Mouse (Mus musculus) stomach, embryonic 16.5 days (tissue): Measurements from ENCODE around the gene Fads1. TPM values are rescaled to one million over a fixed set of nuclear protein-coding genes. Genes with fewer than 3 reads are reported as not detected.

ENCODE experiments used
- ATAC-seq: fragments of 200-750 bp; cut with Nextera tagmentation; 2 replicates; pipeline ENCODE4 v1.8.0; 2017; ENCODE audit warnings: moderate number of reproducible peaks, moderate TSS enrichment; ENCODE audit not compliant: insufficient read depth, low FRiP score
- H3K27ac ChIP-seq: fragments of 300-500 bp; sonication (generic); 2 replicates; pipeline ENCODE4 v1.5.1; 2014; ENCODE audit warnings: low read length
- H3K27me3 ChIP-seq: fragments of 300-500 bp; sonication (generic); 2 replicates; pipeline ENCODE4 v1.6.1; 2014; ENCODE audit warnings: low read length, control low read depth, mixed read lengths; ENCODE audit not compliant: control insufficient read depth, insufficient read depth
- H3K36me3 ChIP-seq: fragments of 300-500 bp; sonication (generic); 2 replicates; pipeline ENCODE4 v1.6.1; 2014; ENCODE audit warnings: low read length; ENCODE audit not compliant: control insufficient read depth, insufficient read depth
- H3K4me1 ChIP-seq: fragments of 300-500 bp; sonication (generic); 2 replicates; pipeline ENCODE4 v1.6.1; 2014; ENCODE audit warnings: low read length, control low read depth, mixed read lengths; ENCODE audit not compliant: control insufficient read depth, insufficient read depth
- H3K4me2 ChIP-seq: fragments of 300-500 bp; sonication (generic); 2 replicates; pipeline ENCODE4 v1.6.1; 2014; ENCODE audit warnings: low read depth, low read length, mixed read lengths
- H3K4me3 ChIP-seq: fragments of 300-500 bp; sonication (generic); replicated peaks from 2 replicates; pipeline ENCODE4 v1.5.1; 2014; ENCODE audit warnings: mild to moderate bottlenecking, low read length
- H3K9ac ChIP-seq: fragments of 300-500 bp; sonication (generic); 2 replicates; pipeline ENCODE4 v1.6.1; 2014; ENCODE audit warnings: low read length
- H3K9me3 ChIP-seq: fragments of 300-500 bp; sonication (generic); replicated peaks from 2 replicates; pipeline ENCODE4 v1.6.1; 2016; ENCODE audit warnings: low read length, control low read depth; ENCODE audit not compliant: control insufficient read depth
- WGBS: fragments of 180-500 bp; shearing (Covaris S2); extraction: QIAGEN DNeasy Blood & Tissue Kit; methylation state at CpG from one replicate; pipeline ENCODE4 v1.1.7; 2014; 5-methylcytosine and 5-hydroxymethylcytosine counted together
- polyA plus RNA-seq: library from polyadenylated mRNA; unstranded; fragments of >200 nt; fragmentation: Nextera tagmentation; extraction: Ambion mirVana; gene quantifications from 2 replicates; pipeline ENCODE4 v1.2.1, GENCODE M21; 2015

The Fads1 gene
- polyA plus RNA-seq, 1 experiment from 2014 or later, result 107 TPM

DNA sequence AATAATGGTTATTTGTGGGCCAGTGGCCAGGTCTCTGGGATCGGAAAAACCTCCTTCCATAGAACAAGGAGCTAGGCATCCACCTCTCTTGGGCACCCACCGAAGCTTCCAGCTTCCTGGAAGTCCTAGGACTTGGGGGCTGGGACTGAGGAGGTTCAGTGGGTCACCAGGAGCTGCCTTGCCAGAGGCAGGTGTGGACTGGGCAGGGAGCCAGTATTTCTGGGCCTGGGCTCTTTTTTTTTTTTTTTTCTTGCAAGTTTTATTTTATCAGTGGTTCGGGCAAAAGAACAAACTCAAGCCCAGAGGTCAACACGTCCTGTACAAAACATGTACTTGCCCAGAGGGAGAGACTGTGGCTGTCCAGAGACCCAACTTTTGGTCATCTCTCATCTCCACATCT is 43.1 kb downstream of the Fads1 start:
- Histone ChIP-seq H3K4me2 (peak overlapping the region; percentile 49), H3K27me3 (no peaks in the 10 kb centered on the region), H3K36me3 (no peaks in the 10 kb centered on the region), H3K9me3 (no peaks in the 10 kb centered on the region), H3K4me3 (no peak overlapping the region), H3K9ac (peak overlapping the region; percentile 68; the same call in 1 of the 2 replicates), H3K4me1 (peaks cover 30% of the 10 kb centered on the region), H3K27ac (peak overlapping the region; percentile 87)
- ATAC-seq, result no peak; the same call in 1 of the 2 replicates
- WGBS, result 32% methylated on average over 4 of the region's 4 CpGs

DNA sequence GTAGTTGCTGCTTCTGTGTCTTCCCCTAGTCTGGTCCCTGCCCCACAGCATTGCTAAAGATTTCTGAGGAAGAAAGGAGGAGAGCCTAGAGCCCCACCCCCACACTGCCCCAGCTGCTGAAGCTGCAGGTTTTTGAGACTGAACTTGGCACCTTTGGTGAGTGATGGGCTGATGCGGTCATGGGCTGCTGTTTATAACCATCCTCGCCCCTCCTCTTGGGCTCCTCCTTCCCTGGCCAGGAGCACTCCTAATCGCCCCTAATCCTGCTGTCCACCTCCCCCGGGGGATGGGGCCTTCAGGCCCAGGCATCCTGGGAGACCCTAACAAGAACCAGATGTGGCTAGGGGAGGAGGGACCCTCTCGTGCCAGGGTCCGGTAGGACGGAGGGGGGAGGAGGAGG is 48.3 kb downstream of the Fads1 start:
- Histone ChIP-seq H3K27ac (peak overlapping the region; percentile 38; the same call in 1 of the 2 replicates), H3K4me2 (no peak overlapping the region), H3K4me1 (peaks cover 11% of the 10 kb centered on the region), H3K4me3 (no peak overlapping the region), H3K9me3 (no peaks in the 10 kb centered on the region), H3K27me3 (no peaks in the 10 kb centered on the region), H3K9ac (peak overlapping the region; percentile 23; the same call in 1 of the 2 replicates), H3K36me3 (no peaks in the 10 kb centered on the region)
- WGBS, result 28% methylated on average over 7 of the region's 7 CpGs
- peak; percentile 39; the same call in 1 of the 2 replicates for ATAC-seq

DNA sequence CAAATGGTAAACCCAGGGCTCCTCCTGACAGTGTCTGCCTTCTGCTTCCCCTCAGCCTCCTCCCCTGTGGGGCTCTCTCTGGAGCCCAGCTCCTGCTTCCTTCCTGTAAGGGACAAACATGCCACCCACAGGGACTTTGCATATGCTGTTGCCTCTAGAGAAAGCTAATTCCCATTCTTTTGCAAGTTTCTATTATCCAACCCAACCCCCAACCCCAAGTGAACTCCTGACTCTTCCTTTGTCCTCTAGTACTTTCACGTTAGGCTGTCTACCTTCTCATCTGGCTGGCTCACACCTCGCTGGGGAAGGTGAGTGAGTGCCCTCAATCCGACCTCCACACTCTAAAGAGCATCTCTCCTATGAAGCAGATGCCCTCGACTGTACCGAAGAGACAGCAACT is 49.2 kb downstream of the Fads1 start:
- no peak overlapping the region for H3K4me3 ChIP-seq
- peak overlapping the region; percentile 38; the same call in 1 of the 2 replicates for H3K27ac ChIP-seq
- H3K9ac ChIP-seq, result 0 out of 2 replicates have a peak overlapping the region, but pooled peaks have one; percentile 23
- H3K36me3 ChIP-seq, result no peaks in the 10 kb centered on the region
- WGBS, result 39% methylated on average over 5 of the region's 5 CpGs
- no peak for ATAC-seq
- peaks cover 11% of the 10 kb centered on the region for H3K4me1 ChIP-seq
- H3K4me2 ChIP-seq, result no peak overlapping the region
- H3K9me3 ChIP-seq, result no peaks in the 10 kb centered on the region
- H3K27me3 ChIP-seq, result no peaks in the 10 kb centered on the region

DNA sequence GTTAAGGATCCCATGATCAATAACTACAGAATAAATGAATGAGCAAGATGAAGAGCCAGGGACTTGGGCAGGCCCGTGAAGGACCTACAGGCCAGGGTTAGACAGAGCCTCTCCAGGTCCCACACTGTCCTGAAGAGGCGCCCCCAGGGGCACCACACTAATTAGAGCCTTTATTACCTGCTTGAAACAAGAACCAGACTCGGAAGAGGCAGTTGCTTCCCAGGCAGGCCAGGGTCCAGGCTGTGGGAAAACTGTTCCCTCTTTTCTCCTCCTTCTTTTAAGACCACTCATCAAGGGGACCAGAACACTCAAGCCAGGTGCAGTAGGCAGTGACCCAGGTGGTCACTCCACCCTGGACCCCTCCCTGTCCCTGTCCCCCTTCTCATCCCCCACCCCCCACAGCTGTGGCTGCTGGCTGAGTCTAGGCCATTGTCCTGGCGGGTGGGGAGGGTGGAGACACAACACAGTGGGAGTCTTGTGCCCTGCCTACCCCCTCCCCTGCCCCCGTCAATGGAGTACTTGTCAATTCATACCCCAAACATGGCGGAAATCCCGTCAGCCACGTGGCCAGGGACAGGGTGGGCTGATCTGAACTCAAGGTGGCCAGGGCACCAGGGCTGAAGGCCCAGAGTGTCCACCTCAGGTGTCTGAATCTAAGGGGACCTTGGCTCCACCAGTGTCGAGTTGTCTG is 49.8 kb downstream of the Fads1 start:
- Histone ChIP-seq H3K4me3 (no peak overlapping the region), H3K4me2 (no peak overlapping the region), H3K27ac (no peak overlapping the region), H3K9ac (no peak overlapping the region), H3K4me1 (peaks cover 11% of the 10 kb centered on the region), H3K36me3 (no peaks in the 10 kb centered on the region), H3K27me3 (no peaks in the 10 kb centered on the region), H3K9me3 (no peaks in the 10 kb centered on the region)
- 55% methylated on average over 9 of the region's 9 CpGs for WGBS
- no peak for ATAC-seq

DNA sequence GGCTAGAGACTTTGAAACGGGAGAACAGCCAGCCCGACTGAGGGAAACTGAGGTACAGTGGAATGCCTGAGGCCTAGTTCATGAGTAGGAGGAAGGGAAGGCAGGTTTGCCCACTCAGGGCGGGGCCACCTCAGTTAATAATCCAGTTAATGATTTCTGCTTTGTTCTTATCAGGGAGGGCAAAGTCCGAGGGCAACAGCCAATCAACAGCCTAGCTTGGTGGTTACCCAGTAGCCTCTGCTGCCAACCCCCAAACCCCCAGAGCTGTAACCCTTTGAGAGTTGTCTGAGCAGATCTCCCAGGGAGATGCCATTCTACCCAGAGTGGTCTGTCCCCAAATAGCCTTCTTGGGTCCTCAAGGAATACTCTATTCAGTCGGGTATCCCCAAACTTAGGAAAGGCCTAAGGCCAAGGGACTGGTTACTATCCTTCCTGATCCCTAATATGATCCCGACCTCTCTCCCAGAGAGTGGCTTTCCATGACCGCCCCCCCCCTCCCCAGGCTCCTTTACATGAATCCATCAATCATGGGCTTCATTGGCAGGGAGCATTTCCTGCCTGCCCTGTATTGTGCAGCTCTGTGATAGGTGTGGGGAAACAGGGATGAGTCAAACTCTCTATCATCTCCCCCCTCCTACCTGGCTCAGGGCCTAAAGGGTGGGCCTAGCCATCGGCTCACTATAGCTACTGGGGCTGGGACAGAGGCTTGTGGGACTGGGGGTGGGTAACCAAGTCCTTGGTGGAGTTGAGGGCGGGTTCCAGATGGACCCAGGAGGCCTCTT is 53.3 kb downstream of the Fads1 start:
- Histone ChIP-seq H3K27ac (peak overlapping the region; percentile 77), H3K4me1 (peaks cover 12% of the 10 kb centered on the region), H3K9me3 (no peaks in the 10 kb centered on the region), H3K27me3 (no peaks in the 10 kb centered on the region), H3K9ac (peak overlapping the region; percentile 39), H3K4me2 (peak overlapping the region; percentile 45), H3K36me3 (no peaks in the 10 kb centered on the region), H3K4me3 (0 out of 2 replicates have a peak overlapping the region, but pooled peaks have one; percentile 14)
- 61% methylated on average over 9 of the region's 9 CpGs for WGBS
- ATAC-seq, result peak; percentile 76

DNA sequence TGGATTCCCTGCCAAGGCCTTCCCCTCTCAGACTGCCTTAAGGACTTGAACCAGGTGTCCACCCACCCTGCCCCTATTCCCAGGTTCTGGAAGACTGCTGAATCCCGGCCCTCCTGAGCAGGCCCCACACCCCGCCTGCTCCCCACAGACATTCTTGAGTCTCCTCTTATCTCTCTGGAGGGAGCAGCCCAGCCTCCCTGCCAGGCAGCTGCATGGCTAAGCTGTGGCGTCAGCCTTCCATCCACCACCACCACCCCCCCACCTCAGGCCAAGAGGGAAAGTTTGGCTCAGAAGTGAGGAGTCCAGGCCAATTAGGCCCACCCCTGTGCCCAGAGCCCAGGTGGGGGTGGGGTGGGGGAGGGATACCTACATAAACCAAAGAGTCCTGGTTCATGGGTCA is 55.8 kb downstream of the Fads1 start:
- 51% methylated on average over 3 of the region's 3 CpGs for WGBS
- Histone ChIP-seq H3K27me3 (no peaks in the 10 kb centered on the region), H3K27ac (peak overlapping the region; percentile 70; the same call in 1 of the 2 replicates), H3K9me3 (no peaks in the 10 kb centered on the region), H3K9ac (peak overlapping the region; percentile 81), H3K4me1 (peaks cover 4% of the 10 kb centered on the region; the same call in 1 of the 2 replicates), H3K4me3 (peak overlapping the region; percentile 64), H3K36me3 (no peaks in the 10 kb centered on the region), H3K4me2 (peak overlapping the region; percentile 91)
- 0 out of 2 replicates have a peak, but pooled peaks have one; percentile 10 for ATAC-seq

DNA sequence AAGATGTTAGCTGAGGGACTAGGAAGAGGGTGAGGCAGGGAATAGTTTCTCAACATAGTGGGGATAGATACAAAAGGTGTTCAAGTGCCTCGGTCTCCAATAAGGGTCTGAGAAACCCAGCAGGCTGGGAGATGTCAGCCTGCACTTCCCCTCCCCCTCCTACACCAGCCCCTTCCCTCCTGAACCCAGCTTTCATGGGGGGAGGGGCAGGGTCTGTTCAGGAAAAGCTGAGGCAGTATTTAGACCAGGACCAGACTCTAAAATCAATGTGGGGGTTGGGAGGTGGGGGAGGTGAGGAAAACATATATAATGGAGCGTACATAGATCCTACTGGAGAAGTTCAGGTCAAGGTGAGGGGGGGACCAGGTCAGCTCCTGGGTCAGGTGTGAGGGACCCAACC is 56.7 kb downstream of the Fads1 start:
- ATAC-seq, result no peak
- peak overlapping the region; percentile 6; the same call in 1 of the 2 replicates for H3K27ac ChIP-seq
- H3K4me2 ChIP-seq, result peak overlapping the region; percentile 91
- H3K9me3 ChIP-seq, result no peaks in the 10 kb centered on the region
- H3K36me3 ChIP-seq, result no peaks in the 10 kb centered on the region
- 34% methylated on average over 2 of the region's 2 CpGs for WGBS
- no peaks in the 10 kb centered on the region for H3K27me3 ChIP-seq
- H3K4me1 ChIP-seq, result peaks cover 4% of the 10 kb centered on the region; the same call in 1 of the 2 replicates
- peak overlapping the region; percentile 64 for H3K4me3 ChIP-seq
- H3K9ac ChIP-seq, result peak overlapping the region; percentile 81

- H3K4me2 ChIP-seq, result peak overlapping the region; percentile 91
- peaks cover 4% of the 10 kb centered on the region; the same call in 1 of the 2 replicates for H3K4me1 ChIP-seq
- WGBS, result 2% methylated on average over 26 of the region's 26 CpGs
- H3K4me3 ChIP-seq, result peak overlapping the region; percentile 64
- no peaks in the 10 kb centered on the region for H3K36me3 ChIP-seq
- peak overlapping the region; percentile 81 for H3K9ac ChIP-seq
- H3K27ac ChIP-seq, result peak overlapping the region; percentile 6
- no peak for ATAC-seq
- H3K27me3 ChIP-seq, result no peaks in the 10 kb centered on the region
- H3K9me3 ChIP-seq, result no peaks in the 10 kb centered on the region
These were observed 57.4 kb downstream of the Fads1 start for GRCm38 (mm10) chr19:10239975-10240653.
